Mouse (Mus musculus) small intestine, adult 2 months (tissue): Measurements from ENCODE around the gene Dnah14.

ENCODE experiments used
- CTCF ChIP-seq: fragments of 200-500 bp; IDR thresholded peaks from 2 replicates; pipeline ENCODE4 v1.5.1; 2012; ENCODE audit warnings: low read depth, mild to moderate bottlenecking, control low read depth, inconsistent platforms, low read length, moderate library complexity, mixed read lengths; ENCODE audit not compliant: insufficient replicate concordance, insufficient read length; ENCODE audit errors: extremely low read depth
- POLR2A ChIP-seq: fragments of 200-500 bp; IDR thresholded peaks from 2 replicates; pipeline ENCODE4 v1.6.1; 2012; ENCODE audit warnings: low read depth, mild to moderate bottlenecking, control low read depth, inconsistent platforms, low read length, moderate library complexity

- TF ChIP-seq CTCF (no peak), POLR2A (no peak)
Measured at GRCm38 (mm10) chr1:181666801-181667200, 90.4 kb downstream of the Dnah14 start.
